Mouse (Mus musculus) heart, embryonic 11.5 days (tissue): ENCODE measurements at regions not wholly inside any gene's neighbourhood (a gene's known extent, or its start where the extent isn't known, plus 50 kb on each side); places are given as distances from the start of the nearest gene placed in this dataset.
A peak's percentile ranks its signal among the peaks of the same experiment; 100 is the strongest.

Experiments
- ATAC-seq: fragments of 200-750 bp; cut with Nextera tagmentation; replicated peaks from 2 replicates; pipeline ENCODE4 v1.8.0; 2017; ENCODE audit warnings: moderate library complexity; ENCODE audit not compliant: insufficient number of reproducible peaks, low FRiP score, low TSS enrichment
- H3K27ac ChIP-seq: fragments of 300-500 bp; sonication (generic); 2 replicates; pipeline ENCODE4 v1.5.1; 2014; ENCODE audit warnings: mild to moderate bottlenecking, low read depth, low read length
- H3K27me3 ChIP-seq: fragments of 300-500 bp; sonication (generic); 2 replicates; pipeline ENCODE4 v1.6.1; 2014; ENCODE audit warnings: mild to moderate bottlenecking, low read length, mixed read lengths; ENCODE audit not compliant: control insufficient read depth, insufficient read depth
- H3K36me3 ChIP-seq: fragments of 300-500 bp; sonication (generic); 2 replicates; pipeline ENCODE4 v1.6.1; 2014; ENCODE audit warnings: mild to moderate bottlenecking, low read length, moderate library complexity, mixed read lengths; ENCODE audit not compliant: control insufficient read depth, insufficient read depth
- H3K4me1 ChIP-seq: fragments of 300-500 bp; sonication (generic); 2 replicates; pipeline ENCODE4 v1.6.1; 2014; ENCODE audit warnings: low read length; ENCODE audit not compliant: control insufficient read depth, insufficient read depth
- H3K4me2 ChIP-seq: fragments of 300-500 bp; sonication (generic); 2 replicates; pipeline ENCODE4 v1.6.1; 2014; ENCODE audit warnings: mild to moderate bottlenecking, moderate library complexity
- H3K4me3 ChIP-seq: fragments of 300-500 bp; sonication (generic); 2 replicates; pipeline ENCODE4 v1.5.1; 2014; ENCODE audit warnings: low read depth, low read length
- H3K9ac ChIP-seq: fragments of 300-500 bp; sonication (generic); 2 replicates; pipeline ENCODE4 v1.6.1; 2014; ENCODE audit warnings: mild to moderate bottlenecking, low read depth, low read length, moderate library complexity
- H3K9me3 ChIP-seq: fragments of 300-500 bp; sonication (generic); replicated peaks from 2 replicates; pipeline ENCODE4 v1.6.1; 2016; ENCODE audit warnings: low read length; ENCODE audit not compliant: control insufficient read depth
- WGBS: fragments of 180-500 bp; shearing (Covaris S2); extraction: QIAGEN DNeasy Blood & Tissue Kit; methylation state at CpG from one replicate; pipeline ENCODE4 v1.1.7; 2014; ENCODE audit not compliant: insufficient replicate concordance; 5-methylcytosine and 5-hydroxymethylcytosine counted together

GRCm38 (mm10) chr12:70645407-70645806 lies 179.9 kb upstream of the Frmd6 start:
- peaks cover 10% of the 10 kb centered on the region for H3K4me1 ChIP-seq
- WGBS = 77% methylated on average over 3 of the region's 3 CpGs
- no peak; the same call in 1 of the 2 replicates for ATAC-seq
- H3K36me3 ChIP-seq = no peaks in the 10 kb centered on the region
- H3K27ac ChIP-seq = no peak overlapping the region
- no peak overlapping the region for H3K4me3 ChIP-seq
- H3K4me2 ChIP-seq = no peak overlapping the region
- H3K27me3 ChIP-seq = no peaks in the 10 kb centered on the region
- H3K9me3 ChIP-seq = no peaks in the 10 kb centered on the region
- no peak overlapping the region for H3K9ac ChIP-seq

GRCm38 (mm10) chr12:70647516-70647915 lies 177.8 kb upstream of the Frmd6 start:
- 33% methylated on average over 6 of the region's 6 CpGs for WGBS
- H3K4me1 ChIP-seq = peaks cover 10% of the 10 kb centered on the region

DNA sequence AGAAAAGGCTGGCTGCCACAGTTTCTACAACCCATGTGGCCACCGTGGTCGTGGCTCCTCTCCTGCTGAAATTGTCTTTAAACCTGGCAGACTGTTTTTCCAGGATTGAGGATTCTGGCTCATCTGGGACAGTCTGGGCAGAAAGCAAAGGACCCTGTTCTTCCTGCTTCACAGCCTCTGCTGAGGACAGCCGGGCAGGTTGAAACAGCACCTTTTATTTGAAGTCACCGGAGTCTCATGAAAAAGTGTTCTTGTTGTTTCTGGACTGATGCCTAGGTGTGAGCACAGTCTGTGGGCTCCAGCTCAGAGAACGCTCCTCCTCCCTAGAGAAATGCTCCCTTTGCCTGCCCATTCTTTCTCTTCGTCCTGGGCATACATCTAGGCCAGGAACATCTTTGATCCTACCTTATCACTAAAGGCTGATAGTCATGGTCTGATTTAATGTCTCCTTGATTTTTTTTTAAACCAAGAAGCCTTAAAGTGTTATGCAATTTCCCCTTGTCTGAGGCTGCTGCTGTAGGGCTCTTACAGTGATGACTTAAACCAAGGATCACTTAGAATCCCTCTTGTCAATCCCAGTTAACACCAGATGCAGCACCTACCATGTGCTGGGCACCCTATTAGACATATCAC lies 177.0 kb upstream of the Frmd6 start:
- Histone ChIP-seq H3K4me3 (no peak overlapping the region), H3K36me3 (no peaks in the 10 kb centered on the region), H3K27ac (peak overlapping the region; percentile 7; the same call in 1 of the 2 replicates), H3K9ac (no peak overlapping the region), H3K4me2 (no peak overlapping the region), H3K27me3 (no peaks in the 10 kb centered on the region), H3K4me1 (peaks cover 10% of the 10 kb centered on the region), H3K9me3 (no peaks in the 10 kb centered on the region)
- WGBS = 53% methylated on average over 6 of the region's 6 CpGs
- ATAC-seq = no peak

More at GRCm38 (mm10) chr12:70647516-70647915, 177.8 kb upstream of the Frmd6 start:
- H3K36me3 ChIP-seq = no peaks in the 10 kb centered on the region
- H3K4me3 ChIP-seq = no peak overlapping the region
- no peak overlapping the region for H3K27ac ChIP-seq
- H3K9ac ChIP-seq = no peak overlapping the region
- no peak overlapping the region for H3K4me2 ChIP-seq
- no peaks in the 10 kb centered on the region for H3K9me3 ChIP-seq
- ATAC-seq = no peak
- no peaks in the 10 kb centered on the region for H3K27me3 ChIP-seq

DNA sequence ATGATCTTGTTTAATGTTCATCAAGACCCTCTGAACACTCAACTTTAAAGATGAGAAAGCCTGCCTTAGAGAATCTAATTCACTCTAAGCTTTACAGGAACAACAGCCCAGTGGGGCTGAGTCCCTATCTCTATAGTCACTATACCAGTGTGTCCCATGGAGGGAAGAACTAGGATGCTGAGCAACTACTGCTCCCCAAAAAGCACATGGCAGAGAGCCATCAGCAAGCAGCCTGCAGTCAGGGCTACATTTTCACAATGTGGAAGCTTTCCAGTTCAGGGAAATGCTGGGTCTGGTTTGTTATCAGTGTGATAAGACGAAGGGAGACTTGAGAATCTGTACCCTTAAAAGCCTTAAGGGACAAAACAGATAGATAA lies 176.5 kb upstream of the Frmd6 start:
- H3K36me3 ChIP-seq = no peaks in the 10 kb centered on the region
- WGBS = 18% methylated on average over 1 of the region's 1 CpGs
- H3K9me3 ChIP-seq = no peaks in the 10 kb centered on the region
- no peak overlapping the region for H3K4me2 ChIP-seq
- no peak overlapping the region for H3K27ac ChIP-seq
- no peak for ATAC-seq
- H3K4me3 ChIP-seq = no peak overlapping the region
- no peak overlapping the region for H3K9ac ChIP-seq
- H3K27me3 ChIP-seq = no peaks in the 10 kb centered on the region
- H3K4me1 ChIP-seq = peaks cover 10% of the 10 kb centered on the region

DNA sequence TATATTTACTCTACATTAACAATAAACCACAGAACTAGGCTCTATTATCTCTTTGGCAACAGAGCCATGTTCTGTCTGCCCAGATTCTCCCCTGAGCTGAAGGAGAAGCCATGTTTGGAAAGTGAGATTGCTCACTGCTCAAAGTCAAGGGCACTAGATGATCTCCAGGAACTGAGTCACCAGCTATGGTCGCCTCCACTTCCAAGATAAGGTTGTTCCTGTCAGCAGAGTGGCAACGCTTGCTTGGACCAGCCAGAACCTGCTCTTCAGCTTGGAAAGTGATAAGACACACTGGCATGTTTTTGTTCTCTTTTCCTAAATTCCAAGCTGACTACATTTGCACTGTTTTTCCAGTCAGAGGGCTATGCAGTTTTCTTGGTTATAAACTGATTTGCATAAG lies 175.6 kb upstream of the Frmd6 start:
- no peaks in the 10 kb centered on the region for H3K9me3 ChIP-seq
- H3K4me2 ChIP-seq = no peak overlapping the region
- peak; percentile 55; the same call in 1 of the 2 replicates for ATAC-seq
- H3K9ac ChIP-seq = no peak overlapping the region
- 29% methylated on average over 2 of the region's 2 CpGs for WGBS
- H3K27ac ChIP-seq = no peak overlapping the region
- no peak overlapping the region for H3K4me3 ChIP-seq
- H3K36me3 ChIP-seq = no peaks in the 10 kb centered on the region
- no peaks in the 10 kb centered on the region for H3K27me3 ChIP-seq
- H3K4me1 ChIP-seq = peaks cover 10% of the 10 kb centered on the region

DNA sequence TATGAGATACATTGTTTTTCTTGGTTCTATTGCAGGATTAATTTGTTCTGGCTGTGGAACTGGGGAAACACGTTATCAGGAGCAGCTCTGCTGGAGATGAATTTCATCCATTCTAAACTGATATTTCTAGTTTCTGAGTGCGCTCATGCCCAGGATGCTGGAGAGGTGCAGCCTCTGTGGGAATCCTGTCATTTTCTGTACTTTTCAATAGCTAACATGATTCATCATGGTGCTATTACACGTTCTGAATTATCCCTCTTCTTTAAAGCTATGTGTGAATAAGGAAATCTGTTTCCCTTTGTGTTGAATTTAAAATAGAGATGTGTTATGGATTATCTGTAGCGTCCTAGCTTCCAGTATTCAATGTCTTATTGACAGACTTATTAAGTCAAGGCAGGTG lies 174.8 kb upstream of the Frmd6 start:
- Histone ChIP-seq H3K27me3 (no peaks in the 10 kb centered on the region), H3K27ac (no peak overlapping the region), H3K4me3 (no peak overlapping the region), H3K4me1 (peaks cover 10% of the 10 kb centered on the region), H3K4me2 (no peak overlapping the region), H3K36me3 (no peaks in the 10 kb centered on the region), H3K9ac (no peak overlapping the region), H3K9me3 (no peaks in the 10 kb centered on the region)
- WGBS = 80% methylated on average over 4 of the region's 4 CpGs
- no peak for ATAC-seq

GRCm38 (mm10) chr12:70652751-70653150 lies 172.6 kb upstream of the Frmd6 start:
- Histone ChIP-seq H3K36me3 (no peaks in the 10 kb centered on the region), H3K9ac (no peak overlapping the region), H3K27me3 (no peaks in the 10 kb centered on the region), H3K9me3 (no peaks in the 10 kb centered on the region), H3K4me1 (peaks cover 21% of the 10 kb centered on the region), H3K27ac (no peak overlapping the region), H3K4me2 (no peak overlapping the region), H3K4me3 (no peak overlapping the region)
- WGBS = 70% methylated on average over 3 of the region's 3 CpGs
- no peak for ATAC-seq

DNA sequence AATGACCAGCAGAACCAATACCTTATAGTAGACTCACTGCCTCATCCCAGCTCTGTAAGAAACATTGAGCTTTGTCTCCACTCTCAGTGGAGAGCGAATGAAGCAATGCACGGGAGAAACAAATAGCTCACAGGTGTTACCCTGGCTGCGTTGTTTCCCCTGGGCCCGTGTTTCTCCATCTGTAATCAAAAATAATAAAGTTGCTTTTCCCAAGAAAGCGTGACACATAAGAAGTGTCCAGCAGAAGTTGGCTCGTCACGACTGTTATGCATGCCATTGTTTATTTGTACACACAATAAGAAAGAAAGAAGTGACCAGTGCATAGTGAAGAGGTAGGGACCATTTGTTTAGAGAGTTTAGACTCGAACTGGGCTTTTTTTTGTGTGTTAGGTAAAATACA lies 171.3 kb upstream of the Frmd6 start:
- Histone ChIP-seq H3K9me3 (no peaks in the 10 kb centered on the region), H3K36me3 (no peaks in the 10 kb centered on the region), H3K9ac (no peak overlapping the region), H3K27me3 (no peaks in the 10 kb centered on the region), H3K4me1 (peaks cover 21% of the 10 kb centered on the region), H3K27ac (no peak overlapping the region), H3K4me2 (no peak overlapping the region), H3K4me3 (no peak overlapping the region)
- 88% methylated on average over 8 of the region's 8 CpGs for WGBS
- ATAC-seq = no peak

DNA sequence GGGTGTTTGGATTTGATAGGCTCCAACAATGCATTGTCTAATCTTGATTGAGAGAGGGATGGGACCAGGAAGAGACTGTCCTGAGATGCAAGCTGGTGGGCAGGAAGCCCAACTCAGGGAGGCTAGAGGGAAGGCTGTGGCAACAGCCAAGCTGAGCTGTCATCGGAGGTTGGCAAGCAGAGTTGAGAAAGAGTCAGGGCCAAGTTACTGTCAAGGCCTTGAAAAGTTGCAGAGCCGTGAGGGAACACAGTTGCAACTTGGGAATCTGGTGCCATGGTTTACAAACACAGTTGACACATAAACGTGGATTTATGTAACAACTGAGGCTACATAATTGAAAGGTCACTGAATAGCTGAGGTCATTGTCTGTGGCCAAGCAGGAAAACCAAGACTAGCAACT lies 170.8 kb upstream of the Frmd6 start:
- Histone ChIP-seq H3K9me3 (no peaks in the 10 kb centered on the region), H3K9ac (no peak overlapping the region), H3K36me3 (no peaks in the 10 kb centered on the region), H3K4me3 (no peak overlapping the region), H3K27ac (no peak overlapping the region), H3K27me3 (no peaks in the 10 kb centered on the region), H3K4me1 (peaks cover 17% of the 10 kb centered on the region; the same call in 1 of the 2 replicates), H3K4me2 (no peak overlapping the region)
- no peak for ATAC-seq
- 57% methylated on average over 3 of the region's 3 CpGs for WGBS
